Comparison of ENCODE assay signal across 8 mouse cellular contexts in genomic region chr14:55052496-55052895, GRCm38 (mm10). TPM values are rescaled to one million over a fixed set of nuclear protein-coding genes. Genes with fewer than 3 reads are reported as not detected.
DNase-seq lines count a peak whose midpoint lies in the region; ATAC-seq lines count a peak whose summit lies in the region.

No protein-coding gene starts in this region.

- ATAC-seq in CD4-positive, CD25-positive, alpha-beta regulatory T cell, adult 4 months, result no peak

- peak; percentile 11 for DNase-seq in CD4-positive, CD25-positive, alpha-beta regulatory T cell, adult 2 months (ENCODE audit: low read depth, low spot score)
- peak; percentile 79 for DNase-seq in right cerebral cortex, adult 18-20 months
- DNase-seq in right cerebral cortex, postnatal 25 days, result no peak
- peak; percentile 80 for DNase-seq in layer of hippocampus, postnatal 25 days (ENCODE audit: extremely low spot score in 1 of 2, low spot score in 1 of 2)
- no peak for DNase-seq in urinary bladder, adult 2 months (ENCODE audit: low spot score)
- DNase-seq in ovary, postnatal 10 days (ENCODE audit: low spot score), result no peak
- no peak for DNase-seq in spleen, postnatal 14 days (ENCODE audit: low spot score in 2 of 2)

RNA-seq across cellular contexts. Expression of gene Ngdn, which starts 37.2 kb away (rescaled TPM):
- polyA plus RNA-seq in CD4-positive, CD25-positive, alpha-beta regulatory T cell, adult 4 months (2017; shearing (Covaris generic)), result 100 to 1,000 TPM; 181 to 192 TPM
- 10 to 100 TPM; 31.4 to 31.8 TPM for total RNA-seq in layer of hippocampus, postnatal 25 days (2021)
- 53.7 and 65.8 TPM in 2 replicates for polyA plus RNA-seq in urinary bladder, adult 2 months (2012; rRNA removed)

RNA-seq across cellular contexts. Expression of gene Zfhx2, which starts 39.6 kb away (rescaled TPM):
- 1 to 10 TPM; 4.2 to 4.6 TPM for polyA plus RNA-seq in CD4-positive, CD25-positive, alpha-beta regulatory T cell, adult 4 months (2017; shearing (Covaris generic))
- total RNA-seq in layer of hippocampus, postnatal 25 days (2021), result 10 to 100 TPM; 37.8 to 63.0 TPM
- polyA plus RNA-seq in urinary bladder, adult 2 months (2012; rRNA removed), result 0.66 and 2.0 TPM in 2 replicates

RNA-seq across cellular contexts. Expression of gene Thtpa, which starts 42.1 kb away (rescaled TPM):
- polyA plus RNA-seq in CD4-positive, CD25-positive, alpha-beta regulatory T cell, adult 4 months (2017; shearing (Covaris generic)), result 10 to 100 TPM; 11.6 to 17.9 TPM
- 10 to 100 TPM; 21.9 to 22.9 TPM for total RNA-seq in layer of hippocampus, postnatal 25 days (2021)
- polyA plus RNA-seq in urinary bladder, adult 2 months (2012; rRNA removed), result 6.6 and 11.6 TPM in 2 replicates

RNA-seq across cellular contexts. Expression of gene Ap1g2, which starts 53.9 kb away (rescaled TPM):
- polyA plus RNA-seq in CD4-positive, CD25-positive, alpha-beta regulatory T cell, adult 4 months (2017; shearing (Covaris generic)), result 100 to 1,000 TPM; 110 to 194 TPM
- 10 to 100 TPM; 15.7 to 19.4 TPM for total RNA-seq in layer of hippocampus, postnatal 25 days (2021)
- polyA plus RNA-seq in urinary bladder, adult 2 months (2012; rRNA removed), result 22.5 and 26.6 TPM in 2 replicates

RNA-seq across cellular contexts. Expression of gene Myh7, which starts 58.1 kb away (rescaled TPM):
- not detected for polyA plus RNA-seq in CD4-positive, CD25-positive, alpha-beta regulatory T cell, adult 4 months (2017; shearing (Covaris generic))
- total RNA-seq in layer of hippocampus, postnatal 25 days (2021), result 10 to 100 TPM in 1 of 2 experiments, 1 to 10 TPM in 1; 7.8 to 10.3 TPM
- polyA plus RNA-seq in urinary bladder, adult 2 months (2012; rRNA removed), result 0.26 and 0.47 TPM in 2 replicates

Comparison
In these comparisons a context has a peak if more than half of its experiments do, and no peak if none do; other contexts are left out.
1. DNase-seq: peak in CD4-positive, CD25-positive, alpha-beta regulatory T cell, adult 2 months (single experiment), right cerebral cortex, adult 18-20 months (single experiment) and layer of hippocampus, postnatal 25 days (2 of 2); none in right cerebral cortex, postnatal 25 days (single experiment), urinary bladder, adult 2 months (single experiment), ovary, postnatal 10 days (single experiment) and spleen, postnatal 14 days (0 of 2).